Mouse (Mus musculus): ENCODE data around the gene Gla. TPM values are rescaled to one million over a fixed set of nuclear protein-coding genes. Genes with fewer than 3 reads are reported as not detected.

Gla gene
- 6.2 TPM for polyA plus RNA-seq (2012; fragmentation: generic; extraction: Trizol)

- peak within 1 kb of the TSS; percentile 55 for H3ac ChIP-seq (ENCODE audit: control insufficient read depth, insufficient read length)
- no peaks in the 10 kb centered on the region for H3K27me3 ChIP-seq (ENCODE audit: control insufficient read depth, insufficient read depth, insufficient read length)
- H3K4me2 ChIP-seq (ENCODE audit: low read depth), result peak within 1 kb of the TSS; percentile 78
- peak within 1 kb of the TSS; percentile 66 for H3K4me3 ChIP-seq
- peak; percentile 99 for TF ChIP-seq USF1 (IDR thresholded peaks at IDR 0.05; ENCODE audit: low read depth)
- peak; percentile 41 for TF ChIP-seq SRF (IDR thresholded peaks at IDR 0.05; ENCODE audit: control insufficient read depth, insufficient read length, low read depth)
- TF ChIP-seq POLR2A (IDR thresholded peaks at IDR 0.05; ENCODE audit: insufficient read length, low read depth), result peak; percentile 31
- TF ChIP-seq TCF12 (IDR thresholded peaks at IDR 0.05; ENCODE audit: insufficient read depth, poor library complexity, severe bottlenecking), result no peak
- H3K79me2 ChIP-seq (ENCODE audit: control insufficient read depth, insufficient read depth), result peaks cover 30% of the 10 kb centered on the region
- no peaks in the 10 kb centered on the region for H3K36me3 ChIP-seq (ENCODE audit: control insufficient read depth, insufficient read depth)
Measured at GRCm38 (mm10) chrX:134600659-134601379, at the start of gene Gla, which contains the start of gene Hnrnph2. TSS of gene Gla (minus strand) at chrX:134601125. TSS of gene Hnrnph2 (plus strand) at chrX:134601179.

GRCm38 (mm10) chrX:134648031-134648692 is 47.2 kb upstream of the Gla start:
- Histone ChIP-seq H3K79me2 (ENCODE audit: control insufficient read depth, insufficient read depth) (no peaks in the 10 kb centered on the region), H3K4me2 (ENCODE audit: low read depth) (peak overlapping the region; percentile 36), H3K27me3 (ENCODE audit: control insufficient read depth, insufficient read depth, insufficient read length) (no peaks in the 10 kb centered on the region), H3K36me3 (ENCODE audit: control insufficient read depth, insufficient read depth) (no peaks in the 10 kb centered on the region), H3K4me3 (no peak overlapping the region), H3ac (ENCODE audit: control insufficient read depth, insufficient read length) (no peak overlapping the region)
- TF ChIP-seq TCF12 (IDR thresholded peaks at IDR 0.05; ENCODE audit: insufficient read depth, poor library complexity, severe bottlenecking) (no peak), E2F4 (IDR thresholded peaks at IDR 0.05; ENCODE audit: insufficient read depth) (no peak), CEBPB (IDR thresholded peaks at IDR 0.05; ENCODE audit: insufficient read depth, poor library complexity, severe bottlenecking) (no peak), USF1 (IDR thresholded peaks at IDR 0.05; ENCODE audit: low read depth) (no peak), MYOG (IDR thresholded peaks at IDR 0.05; ENCODE audit: control insufficient read depth in 1 of 3, insufficient read depth in 1 of 3, insufficient read length in 2 of 3, low read depth in 2 of 3) (no peak), POLR2AphosphoS2 (IDR thresholded peaks at IDR 0.05; ENCODE audit: insufficient read length, low read depth) (no peak), TCF3 (IDR thresholded peaks at IDR 0.05; ENCODE audit: insufficient read length, low read depth) (no peak), MYOD1 (IDR thresholded peaks at IDR 0.05; ENCODE audit: control insufficient read depth in 1 of 3, insufficient read length in 2 of 3, low read depth in 2 of 3) (no peak), MAX (IDR thresholded peaks at IDR 0.05; ENCODE audit: low read depth) (no peak), SRF (IDR thresholded peaks at IDR 0.05; ENCODE audit: control insufficient read depth, insufficient read length, low read depth) (no peak), POLR2A (IDR thresholded peaks at IDR 0.05; ENCODE audit: insufficient read length, low read depth) (no peak), REST (IDR thresholded peaks at IDR 0.05; ENCODE audit: insufficient read depth, insufficient read length) (no peak)

GRCm38 (mm10) chrX:134647421-134647820 is 46.5 kb upstream of the Gla start:
- TF ChIP-seq POLR2A (IDR thresholded peaks at IDR 0.05; ENCODE audit: insufficient read length, low read depth), result no peak
- TF ChIP-seq USF1 (IDR thresholded peaks at IDR 0.05; ENCODE audit: low read depth), result no peak
- TF ChIP-seq REST (IDR thresholded peaks at IDR 0.05; ENCODE audit: insufficient read depth, insufficient read length), result no peak
- TF ChIP-seq MAX (IDR thresholded peaks at IDR 0.05; ENCODE audit: low read depth), result no peak
- no peak for TF ChIP-seq MYOG (IDR thresholded peaks at IDR 0.05; ENCODE audit: control insufficient read depth in 1 of 3, insufficient read depth in 1 of 3, insufficient read length in 2 of 3, low read depth in 2 of 3)
- TF ChIP-seq CEBPB (IDR thresholded peaks at IDR 0.05; ENCODE audit: insufficient read depth, poor library complexity, severe bottlenecking), result no peak
- no peak for TF ChIP-seq TCF3 (IDR thresholded peaks at IDR 0.05; ENCODE audit: insufficient read length, low read depth)
- TF ChIP-seq MYOD1 (IDR thresholded peaks at IDR 0.05; ENCODE audit: control insufficient read depth in 1 of 3, insufficient read length in 2 of 3, low read depth in 2 of 3), result no peak
- TF ChIP-seq POLR2AphosphoS2 (IDR thresholded peaks at IDR 0.05; ENCODE audit: insufficient read length, low read depth), result no peak
- H3K27me3 ChIP-seq (ENCODE audit: control insufficient read depth, insufficient read depth, insufficient read length), result no peaks in the 10 kb centered on the region
- H3ac ChIP-seq (ENCODE audit: control insufficient read depth, insufficient read length), result no peak overlapping the region
- no peaks in the 10 kb centered on the region for H3K36me3 ChIP-seq (ENCODE audit: control insufficient read depth, insufficient read depth)
- H3K4me3 ChIP-seq, result no peak overlapping the region
- no peak overlapping the region for H3K4me2 ChIP-seq (ENCODE audit: low read depth)
- H3K79me2 ChIP-seq (ENCODE audit: control insufficient read depth, insufficient read depth), result no peaks in the 10 kb centered on the region

- H3ac ChIP-seq (ENCODE audit: control insufficient read depth, insufficient read length), result no peak overlapping the region
- TF ChIP-seq E2F4 (IDR thresholded peaks at IDR 0.05; ENCODE audit: insufficient read depth) (no peak), SRF (IDR thresholded peaks at IDR 0.05; ENCODE audit: control insufficient read depth, insufficient read length, low read depth) (no peak), POLR2AphosphoS2 (IDR thresholded peaks at IDR 0.05; ENCODE audit: insufficient read length, low read depth) (no peak), CEBPB (IDR thresholded peaks at IDR 0.05; ENCODE audit: insufficient read depth, poor library complexity, severe bottlenecking) (no peak), MYOG (IDR thresholded peaks at IDR 0.05; ENCODE audit: control insufficient read depth in 1 of 3, insufficient read depth in 1 of 3, insufficient read length in 2 of 3, low read depth in 2 of 3) (no peak), USF1 (IDR thresholded peaks at IDR 0.05; ENCODE audit: low read depth) (no peak), TCF12 (IDR thresholded peaks at IDR 0.05; ENCODE audit: insufficient read depth, poor library complexity, severe bottlenecking) (no peak), POLR2A (IDR thresholded peaks at IDR 0.05; ENCODE audit: insufficient read length, low read depth) (no peak), TCF3 (IDR thresholded peaks at IDR 0.05; ENCODE audit: insufficient read length, low read depth) (no peak), REST (IDR thresholded peaks at IDR 0.05; ENCODE audit: insufficient read depth, insufficient read length) (no peak), MAX (IDR thresholded peaks at IDR 0.05; ENCODE audit: low read depth) (no peak), MYOD1 (IDR thresholded peaks at IDR 0.05; ENCODE audit: control insufficient read depth in 1 of 3, insufficient read length in 2 of 3, low read depth in 2 of 3) (no peak)
- no peaks in the 10 kb centered on the region for H3K36me3 ChIP-seq (ENCODE audit: control insufficient read depth, insufficient read depth)
- no peak overlapping the region for H3K4me2 ChIP-seq (ENCODE audit: low read depth)
- H3K27me3 ChIP-seq (ENCODE audit: control insufficient read depth, insufficient read depth, insufficient read length), result no peaks in the 10 kb centered on the region
- no peak overlapping the region for H3K4me3 ChIP-seq
- H3K79me2 ChIP-seq (ENCODE audit: control insufficient read depth, insufficient read depth), result no peaks in the 10 kb centered on the region
Measured at GRCm38 (mm10) chrX:134646338-134646737, 45.4 kb upstream of the Gla start.

All from myocyte (in vitro differentiated cells).